Mouse (Mus musculus) spleen, adult 2 months (tissue): Measurements from ENCODE around the gene Smndc1.

Source experiments
- CTCF ChIP-seq: fragments of 200-500 bp; IDR thresholded peaks from 2 replicates; pipeline ENCODE4 v1.5.1; 2011; ENCODE audit warnings: mild to moderate bottlenecking, inconsistent platforms; ENCODE audit not compliant: insufficient read depth, insufficient read length, insufficient replicate concordance; ENCODE audit errors: extremely low read depth
- POLR2A ChIP-seq: fragments of 200-500 bp; IDR thresholded peaks from 2 replicates; pipeline ENCODE4 v1.6.1; 2011; ENCODE audit warnings: low read depth, low read length, inconsistent platforms

GRCm38 (mm10) chr19:53419834-53420233 lies 29.5 kb upstream of the Smndc1 start:
- TF ChIP-seq POLR2A, result no peak
- peak; percentile 66; the same call in 1 of the 2 replicates for TF ChIP-seq CTCF
